Mouse (Mus musculus) megakaryocyte-erythroid progenitor cell, adult 5-6 weeks (primary cell): ENCODE results near the gene Abcd4. TPM values are rescaled to one million over a fixed set of nuclear protein-coding genes. Genes with fewer than 3 reads are reported as not detected.

ENCODE experiments used
- ATAC-seq: replicated peaks from 2 replicates; pipeline ENCODE4 v1.8.0; 2016; ENCODE audit warnings: mild to moderate bottlenecking, inconsistent platforms; ENCODE audit not compliant: severe bottlenecking, poor library complexity, low FRiP score, low TSS enrichment
- total RNA-seq, 2 experiments: library from RNA; stranded (forward) in 1 of 2; stranded (reverse) in 1 of 2; fragments of 200-1000, 215-1000 nt in 1 of 2; fragments of >200 nt in 1 of 2; fragmentation: Nextera tagmentation in 1 of 2; gene quantifications; 2 replicates each; pipeline ENCODE4 v1.2.3; 2014 to 2017

Abcd4 gene
- total RNA-seq, 2 experiments from 2014 or later = 6.0 to 9.9 TPM

- no peak for ATAC-seq
Observed at GRCm38 (mm10) chr12:84577768-84578439, 39.3 kb downstream of the Abcd4 start.

- ATAC-seq = no peak
Observed at GRCm38 (mm10) chr12:84573094-84573493, 44.1 kb downstream of the Abcd4 start.

- no peak for ATAC-seq
Observed at GRCm38 (mm10) chr12:84572341-84572720, 44.9 kb downstream of the Abcd4 start.

GRCm38 (mm10) chr12:84571466-84572340 is 45.5 kb downstream of the Abcd4 start:
- 0 out of 2 replicates have a peak, but pooled peaks have one; percentile 25 for ATAC-seq

DNA sequence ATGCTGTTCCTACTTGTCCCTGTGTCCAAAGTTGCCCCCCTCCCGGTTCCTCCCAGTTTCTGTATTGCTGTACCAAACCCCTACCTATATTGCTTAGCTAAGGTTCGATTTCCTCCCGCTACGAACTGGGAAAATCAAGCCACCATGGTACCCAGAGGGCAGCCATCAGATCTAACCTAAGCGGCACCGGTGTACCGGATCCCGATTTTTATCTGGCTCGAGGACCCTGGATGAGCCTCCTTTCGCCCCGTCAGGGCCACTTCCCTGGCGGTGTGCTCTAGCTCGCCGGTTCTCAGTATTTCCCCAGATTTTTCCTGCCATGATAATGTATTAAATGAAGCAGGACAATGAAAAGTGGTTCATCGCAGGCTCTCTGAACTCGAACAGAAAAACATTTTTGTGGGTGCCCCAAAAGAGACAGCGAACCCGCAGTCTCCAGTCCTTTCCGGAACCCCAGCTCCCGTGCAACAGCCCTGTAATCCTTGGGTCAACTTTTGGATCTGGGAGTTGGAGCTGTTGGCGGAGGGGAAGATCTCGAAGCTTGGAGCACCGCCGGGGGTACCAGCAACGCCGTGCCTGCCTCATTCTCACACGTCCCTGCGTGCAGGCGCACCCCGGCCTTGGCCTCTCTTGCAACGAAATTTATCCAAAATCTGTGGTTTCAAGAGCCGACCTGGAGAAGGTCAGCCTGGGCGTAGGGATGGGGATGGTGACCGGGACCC is 46.4 kb downstream of the Abcd4 start:
- no peak for ATAC-seq

DNA sequence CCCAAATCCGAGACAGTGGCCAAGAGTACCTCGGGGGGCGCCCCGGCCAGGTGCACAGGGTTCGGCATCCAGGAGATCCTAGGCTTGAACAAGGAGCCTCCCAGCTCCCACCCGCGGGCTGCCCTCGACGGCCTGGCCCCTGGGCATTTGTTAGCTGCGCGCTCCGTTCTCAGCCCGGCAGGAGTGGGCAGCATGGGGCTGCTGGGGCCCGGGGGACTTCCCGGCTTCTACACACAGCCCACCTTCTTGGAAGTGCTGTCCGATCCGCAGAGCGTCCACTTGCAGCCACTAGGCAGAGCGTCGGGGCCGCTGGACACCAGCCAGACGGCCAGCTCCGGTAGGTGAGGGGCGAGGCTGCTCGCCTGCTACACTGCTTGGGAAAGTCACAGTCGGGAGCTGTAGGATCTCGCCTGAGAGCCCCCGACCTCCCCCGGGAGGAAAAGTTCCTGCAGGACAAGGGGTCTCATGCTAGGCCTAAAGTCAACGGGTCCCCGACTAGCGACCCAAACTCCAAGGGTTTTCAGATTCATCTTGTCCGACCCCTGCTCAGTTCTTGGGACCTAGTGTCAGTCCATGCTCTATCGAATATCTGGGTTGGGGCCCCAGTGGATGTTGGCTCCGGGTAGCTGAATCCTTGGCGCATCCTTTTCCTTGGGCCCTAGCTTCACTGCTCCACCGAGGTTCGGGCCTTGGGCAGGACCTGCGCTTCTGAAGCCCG is 47.1 kb downstream of the Abcd4 start:
- ATAC-seq = no peak

DNA sequence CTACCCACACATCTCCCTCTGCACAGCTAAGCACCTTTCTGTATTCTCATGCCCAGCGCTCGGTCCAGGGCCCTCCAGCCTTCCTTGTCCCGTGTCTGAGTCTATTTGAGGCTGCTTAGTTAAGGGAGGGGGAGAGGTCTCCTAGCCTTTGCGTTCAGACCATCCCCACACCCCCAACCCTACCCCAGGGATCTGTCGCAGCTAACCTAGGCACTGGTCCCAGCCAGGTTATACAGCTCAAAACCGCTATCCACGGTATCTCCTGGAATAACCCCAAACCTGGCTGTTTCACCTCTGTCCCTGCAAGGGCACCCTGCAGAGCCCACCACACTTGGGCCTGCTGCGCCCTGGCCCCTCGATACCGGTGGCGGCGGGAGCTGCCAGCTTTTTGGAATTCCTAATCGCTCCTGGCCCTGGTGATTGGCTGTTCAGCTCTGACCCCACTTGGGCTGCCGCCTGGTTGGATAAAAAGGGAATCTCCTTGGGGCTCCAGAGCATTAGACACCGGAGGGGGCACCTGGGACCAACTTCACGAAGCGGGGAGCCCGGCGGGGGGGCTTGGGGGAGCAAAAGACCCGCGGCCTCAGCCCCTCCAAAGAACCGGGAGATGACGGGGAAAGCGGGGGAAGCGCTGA is 47.8 kb downstream of the Abcd4 start, which contains the start of gene Vsx2:
Gene Vsx2 (plus strand): TSS at position 427 of the 635 bp plus-strand sequence.
- ATAC-seq = no peak

DNA sequence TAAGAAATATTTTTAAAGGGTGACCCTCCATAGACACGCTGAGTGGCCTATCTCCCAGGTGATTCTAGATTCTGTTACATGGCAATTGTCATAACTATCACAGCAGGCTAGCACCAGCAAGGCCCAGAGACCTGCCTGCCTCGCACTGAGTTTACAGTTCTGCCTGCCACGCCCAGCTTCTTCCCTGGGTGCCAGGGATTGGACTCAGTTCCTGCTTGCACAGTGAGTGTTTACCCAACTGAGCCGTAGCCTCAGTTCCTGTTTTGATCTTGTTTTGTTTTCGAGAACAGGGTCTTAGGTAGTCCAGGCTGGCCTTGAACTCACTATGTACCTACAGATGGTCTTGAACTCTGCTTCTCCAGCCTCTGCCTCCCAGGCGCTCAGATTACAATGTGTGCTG is 49.6 kb downstream of the Abcd4 start:
- ATAC-seq = no peak

DNA sequence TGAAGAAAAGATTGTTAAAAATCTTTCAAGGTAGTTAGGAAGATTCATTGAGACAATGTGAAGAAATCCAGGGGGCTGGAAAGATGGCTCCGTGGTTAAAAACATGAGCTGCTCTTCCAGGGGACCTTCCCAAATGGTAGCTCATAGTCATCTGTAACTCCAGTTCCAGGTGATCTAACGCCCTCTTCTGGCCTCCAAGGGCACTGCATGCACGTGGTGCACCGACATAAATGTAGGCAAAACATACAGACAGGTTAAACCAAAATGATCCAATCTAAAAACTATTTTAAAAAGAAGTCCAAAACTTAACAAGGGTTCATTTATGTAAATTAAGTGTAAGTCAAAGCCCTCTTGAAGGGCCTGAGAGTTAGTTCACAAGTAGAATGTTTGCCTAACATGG is 54.7 kb downstream of the Abcd4 start:
- ATAC-seq = no peak

DNA sequence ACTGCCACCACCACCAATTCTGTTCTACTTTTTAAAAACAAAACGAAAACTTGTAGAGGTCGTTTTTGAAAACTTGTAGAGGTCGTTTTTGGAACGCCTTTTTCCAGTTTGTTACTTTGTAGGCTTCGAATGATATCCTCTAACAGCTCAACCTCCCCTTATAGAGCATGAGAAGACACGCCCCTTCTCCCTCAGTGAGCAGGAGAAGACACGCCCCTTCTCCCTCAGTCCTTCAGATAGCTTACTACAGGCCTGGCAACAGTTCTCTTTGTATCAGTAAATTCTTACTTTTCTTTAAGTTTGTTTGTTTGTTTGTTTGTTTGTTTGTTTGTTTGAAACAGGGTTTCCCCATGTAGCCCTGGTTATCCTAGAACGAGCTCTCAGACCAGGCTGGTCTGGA is 62.0 kb downstream of the Abcd4 start:
- ATAC-seq = no peak

Other genes with a start within 250 kb of the Abcd4 start
- 11.8 and 13.6 TPM in 2 replicates for gene Entpd5, start 208.4 kb downstream of the Abcd4 start, total RNA-seq (2014; fragmentation: Nextera tagmentation)
- 14.5 and 26.4 TPM in 2 replicates for gene Entpd5, start 208.4 kb downstream of the Abcd4 start, total RNA-seq (2017)
- gene Bbof1, start 208.3 kb downstream of the Abcd4 start, total RNA-seq (2014; fragmentation: Nextera tagmentation) = 1.1 and 2.0 TPM in 2 replicates
- 4.5 and 7.6 TPM in 2 replicates for gene Bbof1, start 208.3 kb downstream of the Abcd4 start, total RNA-seq (2017)
- gene Rnf113a2, start 200.2 kb downstream of the Abcd4 start, total RNA-seq (2014; fragmentation: Nextera tagmentation) = 24.5 and 30.2 TPM in 2 replicates
- gene Rnf113a2, start 200.2 kb downstream of the Abcd4 start, total RNA-seq (2017) = 34.9 and 35.0 TPM in 2 replicates
- 7.5 and 11.2 TPM in 2 replicates for gene Aldh6a1, start 166.4 kb downstream of the Abcd4 start, total RNA-seq (2014; fragmentation: Nextera tagmentation)
- 7.0 and 11.3 TPM in 2 replicates for gene Aldh6a1, start 166.4 kb downstream of the Abcd4 start, total RNA-seq (2017)
- gene Lin52, start 166.0 kb downstream of the Abcd4 start, total RNA-seq (2014; fragmentation: Nextera tagmentation) = 17.0 and 20.2 TPM in 2 replicates
- 12.6 and 16.5 TPM in 2 replicates for gene Lin52, start 166.0 kb downstream of the Abcd4 start, total RNA-seq (2017)
- gene Vsx2, start 47.7 kb downstream of the Abcd4 start, total RNA-seq (2014; fragmentation: Nextera tagmentation) = not detected in 2 replicates
- not detected in 2 replicates for gene Vsx2, start 47.7 kb downstream of the Abcd4 start, total RNA-seq (2017)
- gene Vrtn, start 23.6 kb upstream of the Abcd4 start, total RNA-seq (2014; fragmentation: Nextera tagmentation) = not detected in 2 replicates
- not detected in 2 replicates for gene Vrtn, start 23.6 kb upstream of the Abcd4 start, total RNA-seq (2017)
- gene Syndig1l, start 81.4 kb upstream of the Abcd4 start, total RNA-seq (2014; fragmentation: Nextera tagmentation) = not detected in 2 replicates
- not detected in 2 replicates for gene Syndig1l, start 81.4 kb upstream of the Abcd4 start, total RNA-seq (2017)
- 50.9 and 53.2 TPM in 2 replicates for gene Npc2, start 155.7 kb upstream of the Abcd4 start, total RNA-seq (2014; fragmentation: Nextera tagmentation)
- gene Npc2, start 155.7 kb upstream of the Abcd4 start, total RNA-seq (2017) = 34.6 and 41.4 TPM in 2 replicates
- 178 and 198 TPM in 2 replicates for gene Isca2, start 155.8 kb upstream of the Abcd4 start, total RNA-seq (2014; fragmentation: Nextera tagmentation)
- 66.4 and 79.4 TPM in 2 replicates for gene Isca2, start 155.8 kb upstream of the Abcd4 start, total RNA-seq (2017)